Mouse (Mus musculus) intestine, embryonic 14.5 days (tissue): ENCODE measurements at regions not wholly inside any gene's neighbourhood (a gene's known extent, or its start where the extent isn't known, plus 50 kb on each side); places are given as distances from the start of the nearest gene placed in this dataset.
A peak's percentile ranks its signal among the peaks of the same experiment; 100 is the strongest.
"Not testable (repeated sequence)": the region's sequence is repeated elsewhere in the genome, so short reads cannot be mapped to it uniquely, and the experiment has no call there.

ENCODE experiments used
- ATAC-seq: fragments of 200-750 bp; cut with Nextera tagmentation; replicated peaks from 2 replicates; pipeline ENCODE4 v1.8.0; 2017; ENCODE audit warnings: low read depth, moderate number of reproducible peaks, moderate TSS enrichment, moderate library complexity; ENCODE audit not compliant: low FRiP score, low TSS enrichment
- DNase-seq: peaks from one replicate; pipeline ENCODE4 v3.0.0-alpha.2; 2018; ENCODE audit warnings: low spot score
- H3K27ac ChIP-seq: fragments of 300-500 bp; sonication (generic); 2 replicates; pipeline ENCODE4 v1.5.1; 2014; ENCODE audit warnings: low read depth, mild to moderate bottlenecking, control low read depth
- H3K27me3 ChIP-seq: fragments of 300-500 bp; sonication (generic); replicated peaks from 2 replicates; pipeline ENCODE4 v1.6.1; 2014; ENCODE audit warnings: low read length, control low read depth; ENCODE audit not compliant: control insufficient read depth, insufficient read depth
- H3K36me3 ChIP-seq: fragments of 300-500 bp; sonication (generic); 2 replicates; pipeline ENCODE4 v1.6.1; 2014; ENCODE audit warnings: low read length, control low read depth; ENCODE audit not compliant: control insufficient read depth, insufficient read depth
- H3K4me1 ChIP-seq: fragments of 300-500 bp; sonication (generic); replicated peaks from 2 replicates; pipeline ENCODE4 v1.6.1; 2014; ENCODE audit warnings: low read length, control low read depth, mixed read lengths; ENCODE audit not compliant: control insufficient read depth, insufficient read depth
- H3K4me2 ChIP-seq: fragments of 300-500 bp; sonication (generic); 2 replicates; pipeline ENCODE4 v1.6.1; 2014; ENCODE audit warnings: low read length
- H3K4me3 ChIP-seq: fragments of 300-500 bp; sonication (generic); 2 replicates; pipeline ENCODE4 v1.5.1; 2014; ENCODE audit warnings: low read depth, low read length, control low read depth, mixed read lengths
- H3K9ac ChIP-seq: fragments of 300-500 bp; sonication (generic); 2 replicates; pipeline ENCODE4 v1.6.1; 2014; ENCODE audit warnings: mild to moderate bottlenecking, low read length
- H3K9me3 ChIP-seq: fragments of 300-500 bp; sonication (generic); 2 replicates; pipeline ENCODE4 v1.6.1; 2016; ENCODE audit warnings: low read length, control low read depth; ENCODE audit not compliant: control insufficient read depth
- WGBS: fragments of 180-500 bp; shearing (Covaris S2); extraction: QIAGEN DNeasy Blood & Tissue Kit; methylation state at CpG from one replicate; pipeline ENCODE4 v1.1.7; 2014; 5-methylcytosine and 5-hydroxymethylcytosine counted together

- 58% methylated on average over 13 of the region's 13 CpGs for WGBS
- DNase-seq (peak; percentile 65), ATAC-seq (no peak)
- Histone ChIP-seq H3K4me3 (no peak overlapping the region), H3K9ac (no peak overlapping the region), H3K36me3 (no peaks in the 10 kb centered on the region), H3K4me1 (no peaks in the 10 kb centered on the region), H3K27me3 (no peaks in the 10 kb centered on the region), H3K9me3 (no peaks in the 10 kb centered on the region), H3K4me2 (no peak overlapping the region), H3K27ac (no peak overlapping the region)
Observed at GRCm38 (mm10) chr4:101366905-101367679, 52.0 kb upstream of the Ak4 start.

GRCm38 (mm10) chr4:101365299-101365698 is 53.8 kb upstream of the Ak4 start:
- Histone ChIP-seq H3K27ac (no peak overlapping the region), H3K4me1 (no peaks in the 10 kb centered on the region), H3K4me2 (no peak overlapping the region), H3K4me3 (no peak overlapping the region), H3K9ac (no peak overlapping the region), H3K9me3 (no peaks in the 10 kb centered on the region), H3K27me3 (no peaks in the 10 kb centered on the region), H3K36me3 (no peaks in the 10 kb centered on the region)
- 89% methylated on average over 3 of the region's 3 CpGs for WGBS
- DNase-seq = no peak
- ATAC-seq = no peak

GRCm38 (mm10) chr4:101364716-101365115 is 54.4 kb upstream of the Ak4 start:
- DNase-seq = no peak
- Histone ChIP-seq H3K36me3 (no peaks in the 10 kb centered on the region), H3K27me3 (no peaks in the 10 kb centered on the region), H3K4me1 (no peaks in the 10 kb centered on the region), H3K9ac (no peak overlapping the region), H3K4me3 (no peak overlapping the region), H3K27ac (no peak overlapping the region), H3K4me2 (no peak overlapping the region), H3K9me3 (no peaks in the 10 kb centered on the region)
- no peak for ATAC-seq
- 76% methylated on average over 2 of the region's 2 CpGs for WGBS

GRCm38 (mm10) chr4:101363231-101363630 is 55.8 kb upstream of the Ak4 start:
- H3K9ac ChIP-seq, H3K36me3 ChIP-seq, H3K4me3 ChIP-seq, H3K27me3 ChIP-seq, H3K4me1 ChIP-seq, DNase-seq, H3K27ac ChIP-seq, H3K4me2 ChIP-seq, H3K9me3 ChIP-seq, ATAC-seq: not testable (repeated sequence)
- WGBS = 100% methylated on average over 1 of the region's 1 CpGs

GRCm38 (mm10) chr4:101361779-101362178 is 57.3 kb upstream of the Ak4 start:
- no peak for DNase-seq
- Histone ChIP-seq H3K4me2 (no peak overlapping the region), H3K27ac (no peak overlapping the region), H3K4me1 (no peaks in the 10 kb centered on the region), H3K9me3 (no peaks in the 10 kb centered on the region), H3K4me3 (no peak overlapping the region), H3K9ac (no peak overlapping the region), H3K27me3 (0 out of 2 replicates have a peak, but pooled peaks cover 4% of the 10 kb centered on the region), H3K36me3 (no peaks in the 10 kb centered on the region)
- ATAC-seq = no peak
- WGBS = 88% methylated on average over 1 of the region's 1 CpGs

GRCm38 (mm10) chr4:101360296-101360695 is 58.8 kb upstream of the Ak4 start:
- no peak for DNase-seq
- Histone ChIP-seq H3K36me3 (no peaks in the 10 kb centered on the region), H3K4me3 (no peak overlapping the region), H3K9ac (no peak overlapping the region), H3K9me3 (no peaks in the 10 kb centered on the region), H3K4me2 (no peak overlapping the region), H3K27me3 (0 out of 2 replicates have a peak, but pooled peaks cover 4% of the 10 kb centered on the region), H3K27ac (no peak overlapping the region), H3K4me1 (0 out of 2 replicates have a peak, but pooled peaks cover 4% of the 10 kb centered on the region)
- WGBS = 83% methylated on average over 7 of the region's 7 CpGs
- no peak for ATAC-seq

GRCm38 (mm10) chr4:101359119-101359518 is 60.0 kb upstream of the Ak4 start:
- Histone ChIP-seq H3K27me3 (0 out of 2 replicates have a peak, but pooled peaks cover 4% of the 10 kb centered on the region), H3K9ac (no peak overlapping the region), H3K4me3 (no peak overlapping the region), H3K9me3 (no peaks in the 10 kb centered on the region), H3K4me1 (peaks cover 14% of the 10 kb centered on the region), H3K27ac (no peak overlapping the region), H3K36me3 (no peaks in the 10 kb centered on the region), H3K4me2 (no peak overlapping the region)
- DNase-seq (no peak), ATAC-seq (no peak)
- WGBS = 83% methylated on average over 5 of the region's 5 CpGs

GRCm38 (mm10) chr4:101358525-101358924 is 60.6 kb upstream of the Ak4 start:
- DNase-seq (no peak), ATAC-seq (no peak)
- H3K4me1 ChIP-seq = peaks cover 18% of the 10 kb centered on the region
- WGBS = 96% methylated on average over 3 of the region's 3 CpGs
- H3K27ac ChIP-seq = no peak overlapping the region
- no peaks in the 10 kb centered on the region for H3K36me3 ChIP-seq
- no peak overlapping the region for H3K4me3 ChIP-seq
- no peaks in the 10 kb centered on the region for H3K9me3 ChIP-seq
- no peak overlapping the region for H3K4me2 ChIP-seq
- H3K27me3 ChIP-seq = 0 out of 2 replicates have a peak, but pooled peaks cover 4% of the 10 kb centered on the region
- no peak overlapping the region for H3K9ac ChIP-seq

GRCm38 (mm10) chr4:101357923-101358322 is 61.2 kb upstream of the Ak4 start:
- Histone ChIP-seq H3K27me3 (0 out of 2 replicates have a peak, but pooled peaks cover 4% of the 10 kb centered on the region), H3K4me1 (peaks cover 18% of the 10 kb centered on the region), H3K27ac (no peak overlapping the region), H3K36me3 (no peaks in the 10 kb centered on the region), H3K4me3 (peak overlapping the region; percentile 74; the same call in 1 of the 2 replicates), H3K4me2 (peak overlapping the region; percentile 84), H3K9ac (no peak overlapping the region), H3K9me3 (no peaks in the 10 kb centered on the region)
- 82% methylated on average over 8 of the region's 8 CpGs for WGBS
- DNase-seq = no peak
- ATAC-seq = no peak
